Mouse (Mus musculus): ENCODE data around the gene Cblb. TPM values are rescaled to one million over a fixed set of nuclear protein-coding genes. Genes with fewer than 3 reads are reported as not detected.

Cblb gene
- polyA plus RNA-seq, 1 experiment from 2014 or later: 1.2 TPM

- no peak overlapping the region for H3K27ac ChIP-seq
- no peaks in the 10 kb centered on the region for H3K36me3 ChIP-seq
- DNase-seq (no peak), ATAC-seq (ENCODE audit: low read depth) (no peak)
- no peak overlapping the region for H3K4me3 ChIP-seq (replicated peaks)
- no peak overlapping the region for H3K9ac ChIP-seq
- H3K9me3 ChIP-seq (replicated peaks): no peaks in the 10 kb centered on the region
- no peaks in the 10 kb centered on the region for H3K27me3 ChIP-seq
- H3K4me1 ChIP-seq (replicated peaks): peaks cover 36% of the 10 kb centered on the region
- no peak overlapping the region for H3K4me2 ChIP-seq
- WGBS (ENCODE audit: insufficient replicate concordance): 78% methylated on average over 7 of the region's 7 CpGs
These were observed 45.6 kb downstream of the Cblb start for GRCm38 (mm10) chr16:52076652-52077051.

DNA sequence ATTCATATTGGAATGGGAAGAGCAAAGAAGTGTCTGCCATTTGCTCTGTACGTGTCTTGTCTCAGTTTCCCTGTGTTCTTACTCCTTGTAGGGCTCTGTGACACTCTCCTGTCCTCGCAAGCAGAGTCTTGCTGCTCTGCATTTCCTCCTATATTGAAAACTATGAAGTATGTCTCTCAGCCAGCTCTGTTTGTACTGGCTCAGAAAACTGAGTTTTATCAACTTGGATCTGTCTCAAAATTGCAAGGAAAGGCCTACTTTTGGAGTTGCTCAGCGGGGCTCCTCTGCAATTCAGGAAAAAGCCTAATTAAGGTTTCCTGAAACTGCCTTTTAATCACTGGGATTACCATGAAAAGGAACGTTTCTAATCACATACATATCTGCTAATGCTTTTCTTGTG lies 46.9 kb downstream of the Cblb start:
- Histone ChIP-seq H3K4me2 (no peak overlapping the region), H3K36me3 (no peaks in the 10 kb centered on the region), H3K4me1 (replicated peaks) (peaks cover 40% of the 10 kb centered on the region), H3K27ac (no peak overlapping the region), H3K4me3 (replicated peaks) (no peak overlapping the region), H3K27me3 (no peaks in the 10 kb centered on the region), H3K9me3 (replicated peaks) (no peaks in the 10 kb centered on the region), H3K9ac (no peak overlapping the region)
- DNase-seq (no peak), ATAC-seq (ENCODE audit: low read depth) (no peak)
- WGBS (ENCODE audit: insufficient replicate concordance): 57% methylated on average over 4 of the region's 4 CpGs

- H3K27me3 ChIP-seq: no peaks in the 10 kb centered on the region
- no peak for DNase-seq
- H3K27ac ChIP-seq: no peak overlapping the region
- H3K36me3 ChIP-seq: no peaks in the 10 kb centered on the region
- H3K4me1 ChIP-seq (replicated peaks): peaks cover 40% of the 10 kb centered on the region
- no peaks in the 10 kb centered on the region for H3K9me3 ChIP-seq (replicated peaks)
- no peak overlapping the region for H3K4me3 ChIP-seq (replicated peaks)
- H3K9ac ChIP-seq: no peak overlapping the region
- ATAC-seq (ENCODE audit: low read depth): 0 out of 2 replicates have a peak, but pooled peaks have one; percentile 32
- no peak overlapping the region for H3K4me2 ChIP-seq
- 70% methylated on average over 9 of the region's 9 CpGs for WGBS (ENCODE audit: insufficient replicate concordance)
These were observed 47.9 kb downstream of the Cblb start for GRCm38 (mm10) chr16:52078758-52079474.

- DNase-seq: no peak
- H3K4me3 ChIP-seq (replicated peaks): no peak overlapping the region
- 82% methylated on average over 8 of the region's 8 CpGs for WGBS (ENCODE audit: insufficient replicate concordance)
- H3K4me2 ChIP-seq: no peak overlapping the region
- no peaks in the 10 kb centered on the region for H3K9me3 ChIP-seq (replicated peaks)
- peaks cover 40% of the 10 kb centered on the region for H3K4me1 ChIP-seq (replicated peaks)
- H3K9ac ChIP-seq: no peak overlapping the region
- no peaks in the 10 kb centered on the region for H3K27me3 ChIP-seq
- ATAC-seq (ENCODE audit: low read depth): no peak
- H3K27ac ChIP-seq: no peak overlapping the region
- H3K36me3 ChIP-seq: no peaks in the 10 kb centered on the region
These were observed 48.4 kb downstream of the Cblb start for GRCm38 (mm10) chr16:52079475-52079823.

DNA sequence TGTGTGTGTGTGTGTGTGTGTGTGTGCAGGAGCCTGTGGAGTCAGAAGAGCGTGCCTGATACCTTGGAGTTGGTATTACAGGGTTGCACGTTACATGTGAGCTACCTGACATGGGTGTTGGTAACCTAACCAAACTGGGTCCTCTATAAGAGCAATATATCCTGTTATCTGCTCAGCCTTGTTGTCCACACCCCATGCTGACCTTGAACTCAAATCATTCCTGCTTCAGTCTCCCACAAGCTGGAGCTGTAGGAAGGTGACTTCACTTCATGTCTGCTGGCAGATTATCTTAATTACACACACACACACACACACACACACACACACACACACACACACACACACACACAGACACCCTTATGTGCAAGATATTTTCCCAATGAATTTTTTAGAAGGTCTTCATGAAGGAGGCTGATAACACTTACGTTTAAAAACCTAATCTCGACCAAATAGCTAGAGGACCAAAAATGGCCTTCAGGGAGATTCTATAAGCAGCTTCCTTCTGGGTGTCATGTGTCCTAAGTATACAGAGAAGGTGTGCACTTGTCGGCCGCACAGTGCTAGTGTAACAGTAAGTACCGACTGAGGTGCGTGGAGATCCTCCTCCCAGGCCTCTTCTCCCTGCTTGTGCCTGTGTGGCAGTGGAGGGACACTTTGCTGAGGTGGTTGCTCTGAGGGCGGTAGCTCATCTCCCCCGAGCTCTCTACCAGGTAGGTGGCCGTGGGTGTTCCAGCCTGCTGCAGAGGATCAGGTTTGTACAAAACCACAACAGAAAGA lies 49.8 kb downstream of the Cblb start:
- Histone ChIP-seq H3K36me3 (no peaks in the 10 kb centered on the region), H3K9me3 (replicated peaks) (no peaks in the 10 kb centered on the region), H3K9ac (no peak overlapping the region), H3K27me3 (no peaks in the 10 kb centered on the region), H3K4me1 (replicated peaks) (peaks cover 40% of the 10 kb centered on the region), H3K27ac (peak overlapping the region; percentile 57), H3K4me3 (replicated peaks) (no peak overlapping the region), H3K4me2 (peak overlapping the region; percentile 15)
- DNase-seq (no peak), ATAC-seq (ENCODE audit: low read depth) (peak; percentile 70)
- WGBS (ENCODE audit: insufficient replicate concordance): 30% methylated on average over 11 of the region's 11 CpGs

- no peaks in the 10 kb centered on the region for H3K9me3 ChIP-seq (replicated peaks)
- WGBS (ENCODE audit: insufficient replicate concordance): under 1% methylated on average over 3 of the region's 3 CpGs
- no peaks in the 10 kb centered on the region for H3K27me3 ChIP-seq
- peaks cover 40% of the 10 kb centered on the region for H3K4me1 ChIP-seq (replicated peaks)
- no peak overlapping the region for H3K4me3 ChIP-seq (replicated peaks)
- ATAC-seq (ENCODE audit: low read depth) (peak; percentile 71; the same call in 1 of the 2 replicates), DNase-seq (peak; percentile 18)
- no peak overlapping the region for H3K9ac ChIP-seq
- H3K36me3 ChIP-seq: no peaks in the 10 kb centered on the region
- H3K27ac ChIP-seq: no peak overlapping the region
- H3K4me2 ChIP-seq: peak overlapping the region; percentile 30
These were observed 50.7 kb downstream of the Cblb start for GRCm38 (mm10) chr16:52081756-52082155.

DNA sequence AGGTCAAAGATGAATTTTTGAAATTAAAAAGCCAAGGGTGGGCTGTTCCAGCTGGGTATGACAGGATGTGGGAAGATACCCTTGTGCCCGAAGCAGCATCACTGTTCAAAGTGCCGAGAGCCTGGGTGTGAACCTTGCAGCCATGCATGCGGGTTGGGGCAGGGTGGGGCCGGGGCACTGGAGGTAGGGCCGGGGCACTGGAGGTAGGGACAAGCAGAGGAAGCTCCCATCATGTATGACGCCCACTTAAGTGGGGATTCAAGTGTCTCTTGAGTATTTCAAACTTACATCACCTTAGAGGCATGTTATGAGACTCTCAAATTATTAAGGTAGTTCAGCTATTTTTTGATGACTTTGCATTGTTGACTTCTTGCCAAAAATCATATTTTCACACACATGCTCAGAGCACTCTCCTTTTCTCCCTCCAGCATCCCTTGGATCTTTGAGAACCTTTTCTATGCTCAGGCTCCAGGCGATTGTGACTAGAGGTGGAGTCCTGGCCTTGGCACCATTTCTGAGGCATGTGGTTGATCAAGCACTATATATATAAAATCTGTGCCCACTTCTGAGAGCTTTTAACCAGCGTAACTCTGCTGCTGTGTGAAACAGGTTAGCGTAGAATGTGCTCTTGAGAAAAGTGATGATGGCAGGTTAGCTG lies 55.9 kb downstream of the Cblb start:
- Histone ChIP-seq H3K27me3 (no peaks in the 10 kb centered on the region), H3K36me3 (no peaks in the 10 kb centered on the region), H3K4me3 (replicated peaks) (no peak overlapping the region), H3K9me3 (replicated peaks) (no peaks in the 10 kb centered on the region), H3K27ac (no peak overlapping the region), H3K4me2 (no peak overlapping the region), H3K4me1 (replicated peaks) (peaks cover 8% of the 10 kb centered on the region), H3K9ac (no peak overlapping the region)
- DNase-seq (no peak), ATAC-seq (ENCODE audit: low read depth) (no peak)
- 75% methylated on average over 9 of the region's 9 CpGs for WGBS (ENCODE audit: insufficient replicate concordance)

DNA sequence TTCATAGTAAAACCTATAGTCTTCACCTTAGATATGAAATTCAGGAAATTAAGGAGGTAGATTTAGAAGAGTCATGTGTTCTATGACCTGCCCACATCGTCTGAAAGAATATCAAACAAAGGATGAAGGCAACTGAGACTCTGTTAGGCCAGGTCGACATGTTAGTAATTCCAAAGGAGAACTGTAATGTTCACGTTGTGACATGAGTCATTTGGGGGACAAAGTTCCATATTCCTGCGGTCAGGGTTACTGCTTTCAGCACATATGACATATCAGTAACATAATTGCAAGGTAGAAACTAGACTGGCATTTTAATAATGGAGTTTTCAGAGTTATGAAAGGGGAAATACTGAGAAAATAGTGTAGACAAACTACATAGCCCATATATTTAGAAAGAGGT lies 58.3 kb downstream of the Cblb start:
- no peaks in the 10 kb centered on the region for H3K9me3 ChIP-seq (replicated peaks)
- no peak for DNase-seq
- no peaks in the 10 kb centered on the region for H3K27me3 ChIP-seq
- H3K9ac ChIP-seq: no peak overlapping the region
- no peak overlapping the region for H3K4me3 ChIP-seq (replicated peaks)
- ATAC-seq (ENCODE audit: low read depth): no peak
- 62% methylated on average over 4 of the region's 4 CpGs for WGBS (ENCODE audit: insufficient replicate concordance)
- no peak overlapping the region for H3K4me2 ChIP-seq
- H3K4me1 ChIP-seq (replicated peaks): no peaks in the 10 kb centered on the region; the same call in none of the 2 replicates
- no peaks in the 10 kb centered on the region for H3K36me3 ChIP-seq
- H3K27ac ChIP-seq: no peak overlapping the region

DNA sequence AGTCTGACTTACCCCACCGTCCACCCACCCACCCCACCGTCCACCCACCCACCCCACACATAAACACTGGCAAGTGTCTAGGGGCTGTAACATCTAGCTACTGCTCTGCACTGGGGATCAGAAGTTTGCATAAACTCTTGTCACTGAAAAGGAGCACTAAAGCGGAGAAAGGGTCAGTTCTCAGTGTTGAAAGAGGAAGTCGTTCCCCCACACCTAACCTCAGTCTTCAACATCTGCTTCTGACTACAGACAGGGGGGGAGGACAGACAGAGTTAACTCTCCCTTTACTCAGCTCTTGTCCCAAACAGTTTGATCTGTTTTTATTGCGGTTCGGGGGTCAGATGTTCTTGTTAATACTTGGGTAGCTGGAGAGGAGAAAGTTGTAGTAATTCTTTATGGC lies 59.9 kb downstream of the Cblb start:
- Histone ChIP-seq H3K4me3 (replicated peaks) (no peak overlapping the region), H3K27me3 (no peaks in the 10 kb centered on the region), H3K4me2 (no peak overlapping the region), H3K9ac (no peak overlapping the region), H3K4me1 (replicated peaks) (peaks cover 9% of the 10 kb centered on the region), H3K36me3 (no peaks in the 10 kb centered on the region), H3K9me3 (replicated peaks) (no peaks in the 10 kb centered on the region), H3K27ac (no peak overlapping the region)
- DNase-seq (no peak), ATAC-seq (ENCODE audit: low read depth) (no peak)
- 21% methylated on average over 6 of the region's 6 CpGs for WGBS (ENCODE audit: insufficient replicate concordance)

- no peak for DNase-seq
- H3K4me2 ChIP-seq: no peak overlapping the region
- WGBS (ENCODE audit: insufficient replicate concordance): 61% methylated on average over 9 of the region's 9 CpGs
- H3K9ac ChIP-seq: no peak overlapping the region
- H3K27ac ChIP-seq: no peak overlapping the region
- no peaks in the 10 kb centered on the region for H3K36me3 ChIP-seq
- H3K4me3 ChIP-seq (replicated peaks): no peak overlapping the region
- ATAC-seq (ENCODE audit: low read depth): no peak
- peaks cover 11% of the 10 kb centered on the region for H3K4me1 ChIP-seq (replicated peaks)
- no peaks in the 10 kb centered on the region for H3K27me3 ChIP-seq
- no peaks in the 10 kb centered on the region for H3K9me3 ChIP-seq (replicated peaks)
These were observed 62.6 kb downstream of the Cblb start for GRCm38 (mm10) chr16:52093325-52094253.

Measured in liver, embryonic 13.5 days (tissue).